Mouse (Mus musculus): ENCODE data around the gene Nkrf. TPM values are rescaled to one million over a fixed set of nuclear protein-coding genes. Genes with fewer than 3 reads are reported as not detected.

Gene Nkrf
- polyA plus RNA-seq, 1 experiment from 2014 or later, result 4.6 TPM

GRCm38 (mm10) chrX:36884719-36885118, 18.0 kb downstream of the Nkrf start:
- Histone ChIP-seq H3K36me3 (ENCODE audit: inconsistent target) (0 out of 2 replicates have a peak, but pooled peaks cover 2% of the 10 kb centered on the region), H3K4me3 (ENCODE audit: inconsistent target) (no peak overlapping the region), H3K27ac (no peak overlapping the region), H3K79me2 (ENCODE audit: inconsistent target) (no peaks in the 10 kb centered on the region; the same call in 1 of the 2 replicates)
- WGBS (ENCODE audit: missing documents), result 92% methylated on average over 1 of the region's 1 CpGs

GRCm38 (mm10) chrX:36874704-36875128, 28.0 kb downstream of the Nkrf start:
- peak overlapping the region; percentile 37 for H3K4me3 ChIP-seq (ENCODE audit: inconsistent target)
- H3K79me2 ChIP-seq (ENCODE audit: inconsistent target), result peaks cover 25% of the 10 kb centered on the region; the same call in 1 of the 2 replicates
- 0 out of 2 replicates have a peak, but pooled peaks cover under 1% of the 10 kb centered on the region for H3K36me3 ChIP-seq (ENCODE audit: inconsistent target)
- no peak overlapping the region for H3K27ac ChIP-seq
- 19% methylated on average over 28 of the region's 36 CpGs for WGBS (ENCODE audit: missing documents)

GRCm38 (mm10) chrX:36874178-36874696, 28.5 kb downstream of the Nkrf start:
- WGBS (ENCODE audit: missing documents), result 19% methylated on average over 34 of the region's 57 CpGs
- peaks cover 25% of the 10 kb centered on the region; the same call in 1 of the 2 replicates for H3K79me2 ChIP-seq (ENCODE audit: inconsistent target)
- H3K27ac ChIP-seq, result peak overlapping the region; percentile 39; the same call in 1 of the 2 replicates
- H3K4me3 ChIP-seq (ENCODE audit: inconsistent target), result peak overlapping the region; percentile 37
- H3K36me3 ChIP-seq (ENCODE audit: inconsistent target), result no peaks in the 10 kb centered on the region

- Histone ChIP-seq H3K36me3 (ENCODE audit: inconsistent target) (no peaks in the 10 kb centered on the region), H3K79me2 (ENCODE audit: inconsistent target) (peaks cover 25% of the 10 kb centered on the region; the same call in 1 of the 2 replicates), H3K4me3 (ENCODE audit: inconsistent target) (peak within 1 kb of the TSS; percentile 37), H3K27ac (peak within 1 kb of the TSS; percentile 39; the same call in 1 of the 2 replicates)
- WGBS (ENCODE audit: missing documents), result 24% methylated on average over 8 of the region's 8 CpGs
Observed at GRCm38 (mm10) chrX:36873765-36874164, 28.9 kb downstream of the Nkrf start, which contains the start of the genes Ube2a and C330007P06Rik. Gene Ube2a, plus strand, starts transcription at chrX:36873900. Gene C330007P06Rik, minus strand, starts transcription at chrX:36874111.

GRCm38 (mm10) chrX:36870372-36870771, 32.3 kb downstream of the Nkrf start:
- 31% methylated on average over 3 of the region's 3 CpGs for WGBS (ENCODE audit: missing documents)
- no peak overlapping the region for H3K4me3 ChIP-seq (ENCODE audit: inconsistent target)
- H3K79me2 ChIP-seq (ENCODE audit: inconsistent target), result peaks cover 6% of the 10 kb centered on the region; the same call in 1 of the 2 replicates
- no peak overlapping the region for H3K27ac ChIP-seq
- H3K36me3 ChIP-seq (ENCODE audit: inconsistent target), result no peaks in the 10 kb centered on the region

- Histone ChIP-seq H3K27ac (peak overlapping the region; percentile 64), H3K79me2 (ENCODE audit: inconsistent target) (peaks cover 38% of the 10 kb centered on the region), H3K4me3 (ENCODE audit: inconsistent target) (peak overlapping the region; percentile 45), H3K36me3 (ENCODE audit: inconsistent target) (no peaks in the 10 kb centered on the region)
- WGBS (ENCODE audit: missing documents), result 67% methylated on average over 8 of the region's 8 CpGs
Observed at GRCm38 (mm10) chrX:36864609-36865328, 37.9 kb downstream of the Nkrf start.

GRCm38 (mm10) chrX:36863766-36864608, 38.7 kb downstream of the Nkrf start:
- peak overlapping the region; percentile 45 for H3K4me3 ChIP-seq (ENCODE audit: inconsistent target)
- peaks cover 46% of the 10 kb centered on the region for H3K79me2 ChIP-seq (ENCODE audit: inconsistent target)
- WGBS (ENCODE audit: missing documents), result 25% methylated on average over 28 of the region's 44 CpGs
- peak overlapping the region; percentile 64 for H3K27ac ChIP-seq
- H3K36me3 ChIP-seq (ENCODE audit: inconsistent target), result no peaks in the 10 kb centered on the region

GRCm38 (mm10) chrX:36852631-36853030, 50.1 kb downstream of the Nkrf start:
- H3K27ac ChIP-seq, result no peak overlapping the region
- no peaks in the 10 kb centered on the region for H3K36me3 ChIP-seq (ENCODE audit: inconsistent target)
- no peak overlapping the region for H3K4me3 ChIP-seq (ENCODE audit: inconsistent target)
- WGBS (ENCODE audit: missing documents), result 89% methylated on average over 8 of the region's 8 CpGs
- peaks cover 12% of the 10 kb centered on the region; the same call in 1 of the 2 replicates for H3K79me2 ChIP-seq (ENCODE audit: inconsistent target)

- Histone ChIP-seq H3K79me2 (ENCODE audit: inconsistent target) (no peaks in the 10 kb centered on the region), H3K36me3 (ENCODE audit: inconsistent target) (no peaks in the 10 kb centered on the region), H3K4me3 (ENCODE audit: inconsistent target) (no peak overlapping the region), H3K27ac (no peak overlapping the region)
- 100% methylated on average over 1 of the region's 1 CpGs for WGBS (ENCODE audit: missing documents)
Observed at GRCm38 (mm10) chrX:36847152-36847551, 55.5 kb downstream of the Nkrf start.

- Histone ChIP-seq H3K36me3 (ENCODE audit: inconsistent target) (no peaks in the 10 kb centered on the region), H3K4me3 (ENCODE audit: inconsistent target) (no peak overlapping the region), H3K27ac (peak overlapping the region; percentile 24), H3K79me2 (ENCODE audit: inconsistent target) (no peaks in the 10 kb centered on the region)
- 35% methylated on average over 4 of the region's 4 CpGs for WGBS (ENCODE audit: missing documents)
Observed at GRCm38 (mm10) chrX:36843346-36843990, 59.2 kb downstream of the Nkrf start.

GRCm38 (mm10) chrX:36841698-36842097, 61.0 kb downstream of the Nkrf start:
- WGBS (ENCODE audit: missing documents), result 16% methylated on average over 5 of the region's 6 CpGs
- H3K4me3 ChIP-seq (ENCODE audit: inconsistent target), result no peak overlapping the region
- H3K36me3 ChIP-seq (ENCODE audit: inconsistent target), result no peaks in the 10 kb centered on the region
- H3K27ac ChIP-seq, result peak overlapping the region; percentile 27
- H3K79me2 ChIP-seq (ENCODE audit: inconsistent target), result no peaks in the 10 kb centered on the region

- H3K79me2 ChIP-seq (ENCODE audit: inconsistent target), result no peaks in the 10 kb centered on the region
- WGBS (ENCODE audit: missing documents), result 60% methylated on average over 7 of the region's 7 CpGs
- H3K36me3 ChIP-seq (ENCODE audit: inconsistent target), result no peaks in the 10 kb centered on the region
- H3K27ac ChIP-seq, result no peak overlapping the region
- no peak overlapping the region for H3K4me3 ChIP-seq (ENCODE audit: inconsistent target)
Observed at GRCm38 (mm10) chrX:36839391-36839790, 63.3 kb downstream of the Nkrf start.
